Mouse (Mus musculus) limb, embryonic 15.5 days (tissue): Measurements from ENCODE around the gene Upf3a. TPM values are rescaled to one million over a fixed set of nuclear protein-coding genes. Genes with fewer than 3 reads are reported as not detected.
"Not testable (repeated sequence)": the region's sequence is repeated elsewhere in the genome, so short reads cannot be mapped to it uniquely, and the experiment has no call there.

Experiments used
- ATAC-seq: fragments of 200-750 bp; cut with Nextera tagmentation; 2 replicates; pipeline ENCODE4 v1.8.0; 2017; ENCODE audit warnings: low read depth, moderate TSS enrichment; ENCODE audit not compliant: insufficient number of reproducible peaks, low FRiP score, low TSS enrichment
- H3K27ac ChIP-seq: fragments of 300-500 bp; sonication (generic); 2 replicates; pipeline ENCODE4 v1.5.1; 2015; ENCODE audit warnings: moderate library complexity, mild to moderate bottlenecking, inconsistent platforms
- H3K27me3 ChIP-seq: fragments of 300-500 bp; sonication (generic); 2 replicates; pipeline ENCODE4 v1.6.1; 2015; ENCODE audit warnings: inconsistent platforms
- H3K36me3 ChIP-seq: fragments of 300-500 bp; sonication (generic); 2 replicates; pipeline ENCODE4 v1.6.1; 2015; ENCODE audit warnings: inconsistent platforms
- H3K4me1 ChIP-seq: fragments of 300-500 bp; sonication (generic); 2 replicates; pipeline ENCODE4 v1.6.1; 2015; ENCODE audit warnings: inconsistent platforms
- H3K4me2 ChIP-seq: fragments of 300-500 bp; sonication (generic); 2 replicates; pipeline ENCODE4 v1.6.1; 2015; ENCODE audit warnings: mild to moderate bottlenecking, inconsistent platforms
- H3K4me3 ChIP-seq: fragments of 300-500 bp; sonication (generic); 2 replicates; pipeline ENCODE4 v1.5.1; 2015; ENCODE audit warnings: mild to moderate bottlenecking, inconsistent platforms
- H3K9ac ChIP-seq: fragments of 300-500 bp; sonication (generic); 2 replicates; pipeline ENCODE4 v1.6.1; 2015; ENCODE audit warnings: inconsistent platforms
- H3K9me3 ChIP-seq: fragments of 300-500 bp; sonication (generic); 2 replicates; pipeline ENCODE4 v1.6.1; 2016; ENCODE audit warnings: inconsistent platforms
- WGBS: fragments of 180-500 bp; shearing (Covaris S2); methylation state at CpG from one replicate; pipeline ENCODE4 v1.1.7; 2015; 5-methylcytosine and 5-hydroxymethylcytosine counted together
- polyA plus RNA-seq: library from polyadenylated mRNA; unstranded; fragments of >200 nt; fragmentation: Nextera tagmentation; extraction: Ambion mirVana; gene quantifications from 2 replicates; pipeline ENCODE4 v1.2.1, GENCODE M21; 2015

Upf3a gene
- polyA plus RNA-seq, 1 experiment from 2014 or later = 39.2 TPM

DNA sequence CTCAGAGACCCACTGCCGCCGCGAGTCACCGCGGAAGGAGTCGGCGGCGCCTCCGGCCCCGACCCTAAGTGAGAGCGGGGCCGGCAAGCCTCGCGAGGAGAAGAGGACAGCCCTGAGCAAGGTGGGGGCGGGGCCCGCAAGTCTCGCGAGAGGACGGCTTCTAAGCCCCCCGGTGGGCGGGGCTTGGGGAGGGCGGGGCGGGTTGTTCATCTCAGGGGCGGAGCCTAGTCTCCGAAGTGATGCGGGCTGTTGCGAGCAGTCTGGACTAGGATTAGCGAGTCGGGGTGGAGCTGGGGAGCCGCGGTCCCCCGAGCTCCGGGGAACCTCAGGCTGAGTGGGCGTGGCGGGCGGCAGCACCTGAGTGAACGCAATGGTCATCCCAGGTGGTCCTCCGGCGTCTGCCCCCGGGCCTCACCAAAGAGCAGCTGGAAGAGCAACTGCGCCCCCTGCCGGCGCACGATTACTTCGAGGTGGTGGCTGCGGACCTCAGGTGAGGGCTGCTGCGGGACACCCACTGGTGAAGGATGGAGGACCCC lies 417 bp downstream of the Upf3a start:
- H3K4me3 ChIP-seq = peak overlapping the region; percentile 77
- H3K4me1 ChIP-seq = peaks cover 17% of the 10 kb centered on the region
- peak; percentile 94 for ATAC-seq
- H3K27ac ChIP-seq = peak overlapping the region; percentile 98
- no peaks in the 10 kb centered on the region for H3K27me3 ChIP-seq
- H3K4me2 ChIP-seq = peak overlapping the region; percentile 81
- under 1% methylated on average over 44 of the region's 47 CpGs for WGBS
- H3K9me3 ChIP-seq = no peaks in the 10 kb centered on the region
- H3K36me3 ChIP-seq = peaks cover 26% of the 10 kb centered on the region
- H3K9ac ChIP-seq = peak overlapping the region; percentile 84

DNA sequence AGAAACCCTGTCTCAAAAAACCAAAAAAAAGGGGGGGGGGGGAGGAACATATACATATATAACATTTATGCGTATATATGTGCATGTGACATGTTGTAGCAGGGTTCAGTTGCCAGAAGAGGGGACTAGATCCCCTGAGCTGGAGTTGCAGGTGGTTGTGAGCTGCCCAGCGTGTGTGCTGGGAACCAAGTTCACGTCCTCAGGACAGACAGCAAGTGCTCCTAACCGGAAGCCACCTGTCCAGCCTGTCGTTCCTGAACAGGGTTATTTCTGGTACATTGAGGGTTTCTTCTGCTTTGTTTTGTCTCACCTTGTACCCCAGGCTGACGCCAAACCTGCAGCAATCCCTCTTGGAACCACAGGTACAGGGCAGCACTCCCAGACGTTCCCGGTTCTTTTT lies 4.2 kb downstream of the Upf3a start:
- peaks cover 39% of the 10 kb centered on the region for H3K36me3 ChIP-seq
- no peak overlapping the region for H3K9ac ChIP-seq
- H3K4me3 ChIP-seq = no peak overlapping the region
- no peak overlapping the region for H3K27ac ChIP-seq
- no peak for ATAC-seq
- no peaks in the 10 kb centered on the region for H3K27me3 ChIP-seq
- peaks cover 12% of the 10 kb centered on the region for H3K4me1 ChIP-seq
- WGBS = 96% methylated on average over 8 of the region's 8 CpGs
- H3K4me2 ChIP-seq = no peak overlapping the region
- no peaks in the 10 kb centered on the region for H3K9me3 ChIP-seq

DNA sequence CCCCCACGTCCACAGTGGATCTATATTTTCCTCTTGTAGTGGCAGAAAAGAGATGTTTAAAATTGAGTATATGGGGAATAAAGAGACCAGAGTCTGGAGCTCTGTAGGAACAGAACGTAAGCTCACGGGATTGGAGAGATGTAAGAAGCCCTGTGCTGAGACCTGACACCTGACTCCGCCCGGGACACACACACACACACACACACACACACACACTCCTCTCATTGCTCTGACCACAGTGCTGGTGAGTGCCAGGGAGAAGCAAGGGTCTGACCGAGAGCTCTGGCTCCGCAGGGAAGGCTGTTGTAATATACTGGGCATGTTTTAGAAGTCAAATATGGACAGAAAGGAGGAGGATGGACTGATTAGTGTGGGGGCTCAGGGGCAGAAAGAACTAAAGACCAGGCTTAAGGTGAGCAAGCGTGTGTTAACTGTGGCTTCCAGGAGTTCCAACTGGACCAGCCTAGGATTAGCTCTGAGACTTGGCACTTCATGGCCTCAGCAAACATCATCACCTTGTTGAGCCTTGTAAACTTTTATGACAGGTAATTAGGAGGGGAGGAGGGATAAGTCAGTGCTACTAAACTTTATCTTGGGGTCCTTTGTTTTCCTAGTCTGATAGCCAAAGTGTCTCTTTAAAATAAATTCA lies 7.8 kb downstream of the Upf3a start:
- no peak overlapping the region for H3K4me2 ChIP-seq
- H3K9me3 ChIP-seq = no peaks in the 10 kb centered on the region
- no peaks in the 10 kb centered on the region for H3K4me1 ChIP-seq
- no peak overlapping the region for H3K4me3 ChIP-seq
- H3K36me3 ChIP-seq = peaks cover 68% of the 10 kb centered on the region
- no peak overlapping the region for H3K9ac ChIP-seq
- WGBS = 83% methylated on average over 8 of the region's 8 CpGs
- no peaks in the 10 kb centered on the region for H3K27me3 ChIP-seq
- ATAC-seq = no peak
- no peak overlapping the region for H3K27ac ChIP-seq

DNA sequence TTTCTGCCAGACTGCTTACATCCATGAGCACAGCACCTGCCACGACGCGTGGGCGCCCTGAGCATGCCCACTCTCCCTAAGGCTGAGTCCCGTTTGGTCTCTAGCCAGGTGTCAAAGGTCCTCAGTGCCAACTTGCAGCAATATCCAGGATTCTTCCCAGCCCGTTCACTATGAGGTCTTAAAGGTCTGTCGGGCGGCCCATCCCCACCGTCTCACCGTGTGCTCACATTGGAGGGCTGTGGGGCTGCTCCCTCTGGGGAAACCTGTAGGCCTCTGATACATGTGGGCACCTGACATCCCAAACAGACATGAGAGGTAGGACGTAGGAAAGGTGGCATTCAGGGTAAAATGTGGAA lies 8.3 kb downstream of the Upf3a start:
- no peak overlapping the region for H3K27ac ChIP-seq
- H3K9me3 ChIP-seq = no peaks in the 10 kb centered on the region
- no peaks in the 10 kb centered on the region for H3K4me1 ChIP-seq
- H3K27me3 ChIP-seq = no peaks in the 10 kb centered on the region
- H3K9ac ChIP-seq = no peak overlapping the region
- H3K36me3 ChIP-seq = peaks cover 73% of the 10 kb centered on the region
- 90% methylated on average over 11 of the region's 11 CpGs for WGBS
- H3K4me2 ChIP-seq = no peak overlapping the region
- no peak for ATAC-seq
- no peak overlapping the region for H3K4me3 ChIP-seq

DNA sequence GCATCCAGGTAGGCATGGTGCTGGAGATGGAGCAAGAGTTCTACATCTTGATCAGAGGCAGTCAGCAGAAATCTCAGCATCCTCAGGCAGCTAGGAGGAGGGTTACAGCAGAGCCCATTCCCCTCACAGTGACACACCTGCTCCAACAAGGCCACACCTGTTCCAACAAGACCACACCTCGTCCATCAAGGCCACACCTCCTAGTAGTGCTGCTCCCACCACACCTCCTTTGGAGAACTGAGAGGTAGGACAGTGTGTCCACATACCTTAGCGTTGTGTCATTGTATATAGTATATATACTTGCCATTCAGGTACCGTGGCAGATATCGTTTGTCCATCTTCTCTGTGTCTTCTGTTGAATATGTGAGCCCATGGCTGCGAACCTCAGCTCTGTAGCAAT lies 12.3 kb downstream of the Upf3a start:
- WGBS = 87% methylated on average over 5 of the region's 5 CpGs

DNA sequence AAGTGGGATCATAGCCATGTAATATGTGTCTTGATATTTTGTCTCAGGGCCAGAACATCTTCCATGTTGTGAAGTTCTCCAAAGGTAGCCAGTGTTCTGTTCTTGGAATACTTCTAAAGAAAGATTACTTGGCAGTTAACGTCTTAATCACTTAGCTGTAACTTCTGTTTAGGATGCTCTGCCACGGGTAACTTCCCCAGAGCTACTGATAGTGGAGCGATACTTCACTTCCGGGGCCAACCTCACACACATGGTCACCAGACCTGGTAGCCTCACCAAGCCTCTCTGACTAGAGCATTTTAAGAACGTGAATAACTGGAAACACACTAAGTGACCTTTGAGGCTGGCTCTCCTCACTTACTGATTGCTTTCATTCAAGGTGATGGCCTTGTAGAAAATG lies 14.2 kb downstream of the Upf3a start:
- no peak overlapping the region for H3K4me3 ChIP-seq
- H3K36me3 ChIP-seq = peaks cover 42% of the 10 kb centered on the region
- no peak overlapping the region for H3K27ac ChIP-seq
- H3K9ac ChIP-seq = no peak overlapping the region
- H3K27me3 ChIP-seq = no peaks in the 10 kb centered on the region
- H3K4me1 ChIP-seq = no peaks in the 10 kb centered on the region
- H3K9me3 ChIP-seq = no peaks in the 10 kb centered on the region
- 88% methylated on average over 5 of the region's 5 CpGs for WGBS
- no peak for ATAC-seq
- no peak overlapping the region for H3K4me2 ChIP-seq

More for the DNA sequence above, 12.3 kb downstream of the Upf3a start:
- Histone ChIP-seq H3K36me3 (peaks cover 57% of the 10 kb centered on the region), H3K9me3 (no peaks in the 10 kb centered on the region), H3K27me3 (no peaks in the 10 kb centered on the region), H3K4me2 (no peak overlapping the region), H3K4me3 (no peak overlapping the region), H3K4me1 (no peaks in the 10 kb centered on the region), H3K27ac (no peak overlapping the region), H3K9ac (no peak overlapping the region)
- no peak for ATAC-seq

DNA sequence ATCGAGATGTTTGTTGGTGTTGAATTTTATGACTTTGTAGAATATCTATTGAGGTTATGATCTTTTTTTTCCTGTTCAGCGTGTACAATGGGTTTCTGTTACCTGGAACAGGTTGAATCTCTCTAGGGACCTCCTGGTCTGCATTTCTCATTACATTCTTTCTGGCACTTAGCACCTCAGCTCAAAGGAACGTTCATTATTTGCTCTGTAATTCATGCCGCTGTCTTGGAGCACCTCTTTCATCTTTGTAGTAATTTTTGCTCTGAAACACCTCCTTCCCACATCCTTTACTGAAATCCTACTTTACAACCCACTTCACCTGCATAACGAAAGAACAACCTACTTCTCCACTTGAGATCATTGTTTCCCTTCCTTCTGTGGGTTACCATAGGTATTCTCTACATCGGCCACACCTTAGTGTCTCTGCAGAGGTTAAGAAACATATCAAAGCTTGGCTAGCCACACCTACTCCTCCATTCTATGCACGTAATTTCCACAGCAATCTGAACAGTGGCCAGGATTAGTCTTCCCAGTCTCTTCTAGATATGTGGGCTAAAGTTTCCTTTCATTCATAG lies 43.3 kb downstream of the Upf3a start:
- Histone ChIP-seq H3K9me3 (no peaks in the 10 kb centered on the region), H3K4me3 (no peak overlapping the region), H3K9ac (no peak overlapping the region), H3K36me3 (no peaks in the 10 kb centered on the region), H3K27me3 (no peaks in the 10 kb centered on the region), H3K4me1 (no peaks in the 10 kb centered on the region), H3K27ac (no peak overlapping the region), H3K4me2 (no peak overlapping the region)
- 64% methylated on average over 7 of the region's 7 CpGs for WGBS
- no peak for ATAC-seq

DNA sequence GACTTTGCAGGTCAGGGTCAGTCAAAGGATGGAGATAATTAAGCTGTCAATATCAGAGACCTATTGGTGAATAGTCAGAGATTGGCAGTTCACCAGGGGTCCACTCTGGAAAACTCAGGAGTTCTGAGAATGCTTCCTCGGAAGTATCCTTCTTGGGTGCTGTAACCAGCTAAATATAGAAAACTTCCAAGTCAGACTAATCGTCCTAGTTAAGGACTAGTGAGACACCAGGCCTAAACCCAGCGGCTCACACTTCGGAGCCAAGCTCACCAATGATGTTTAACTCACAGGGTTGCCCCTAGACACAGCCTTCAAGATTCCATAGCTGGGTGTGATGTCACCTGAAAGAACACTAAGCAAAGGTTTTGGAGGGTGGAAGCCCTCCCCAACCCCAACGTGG lies 52.9 kb downstream of the Upf3a start, which contains the start of gene AF366264:
Gene AF366264 (minus strand): TSS at position 101 of the 400 bp plus-strand sequence.
- not testable (repeated sequence) for ATAC-seq, H3K4me2 ChIP-seq, H3K9ac ChIP-seq, H3K4me1 ChIP-seq, H3K36me3 ChIP-seq, H3K27me3 ChIP-seq, H3K27ac ChIP-seq, H3K4me3 ChIP-seq, H3K9me3 ChIP-seq
- 86% methylated on average over 5 of the region's 5 CpGs for WGBS

DNA sequence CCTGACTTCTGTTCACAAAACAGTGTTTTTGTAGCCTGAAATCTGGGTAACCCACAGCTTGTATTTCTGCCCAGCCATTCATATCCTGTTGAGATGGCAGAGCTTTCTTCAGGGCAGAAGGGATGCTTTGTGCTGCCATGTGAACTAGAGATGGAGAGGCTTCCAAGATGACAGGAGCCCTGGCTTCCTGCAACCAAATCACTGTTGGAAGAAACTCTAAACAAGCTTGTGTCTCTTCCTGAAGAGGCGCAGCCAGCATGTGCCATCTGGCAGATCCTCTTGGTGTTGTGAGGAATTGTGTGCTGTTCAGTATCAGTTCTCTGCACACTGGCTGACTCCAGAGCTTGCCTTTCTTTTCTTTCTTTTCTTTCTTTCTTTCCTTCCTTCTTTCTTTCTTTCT lies 57.9 kb downstream of the Upf3a start:
- not testable (repeated sequence) for ATAC-seq, H3K9me3 ChIP-seq
- 93% methylated on average over 1 of the region's 1 CpGs for WGBS

More for the DNA sequence above, 57.9 kb downstream of the Upf3a start:
- H3K4me1 ChIP-seq, H3K36me3 ChIP-seq, H3K9ac ChIP-seq, H3K27me3 ChIP-seq, H3K27ac ChIP-seq, H3K4me3 ChIP-seq, H3K4me2 ChIP-seq: not testable (repeated sequence)

Other genes starting within 250 kb of the Upf3a start
- not detected in 2 replicates for gene 1700029H14Rik, start 223.2 kb upstream of the Upf3a start, polyA plus RNA-seq
- gene Rasa3, start 108.0 kb upstream of the Upf3a start, polyA plus RNA-seq = 32.3 and 35.5 TPM in 2 replicates
- not detected in 2 replicates for gene Cfap97d2, start 79.7 kb upstream of the Upf3a start, polyA plus RNA-seq
- gene Cdc16, start 27.9 kb upstream of the Upf3a start, polyA plus RNA-seq = 209 and 217 TPM in 2 replicates
- gene AF366264, start 52.8 kb downstream of the Upf3a start, polyA plus RNA-seq = not detected in 2 replicates
- gene Champ1, start 84.0 kb downstream of the Upf3a start, polyA plus RNA-seq = 28.6 and 30.0 TPM in 2 replicates
- 29.3 and 33.5 TPM in 2 replicates for gene Coprs, start 104.7 kb downstream of the Upf3a start, polyA plus RNA-seq